Mouse (Mus musculus) activated CD4-positive, CD25-positive, alpha-beta regulatory T cell, adult 4 months (primary cell): ENCODE results near the gene Sec31b. TPM values are rescaled to one million over a fixed set of nuclear protein-coding genes. Genes with fewer than 3 reads are reported as not detected.

Experiments
- ATAC-seq: one replicate; pipeline ENCODE4 v1.8.0; 2017
- polyA plus RNA-seq, 2 experiments: library from polyadenylated mRNA; unstranded; fragments of 100-300 nt; shearing (Covaris generic); gene quantifications; one replicate each; pipeline ENCODE4 v1.2.1; 2017

Gene Sec31b
- polyA plus RNA-seq = 1 to 10 TPM in 1 of 2 experiments, under 1 TPM in 1; 0.62 to 1.5 TPM

DNA sequence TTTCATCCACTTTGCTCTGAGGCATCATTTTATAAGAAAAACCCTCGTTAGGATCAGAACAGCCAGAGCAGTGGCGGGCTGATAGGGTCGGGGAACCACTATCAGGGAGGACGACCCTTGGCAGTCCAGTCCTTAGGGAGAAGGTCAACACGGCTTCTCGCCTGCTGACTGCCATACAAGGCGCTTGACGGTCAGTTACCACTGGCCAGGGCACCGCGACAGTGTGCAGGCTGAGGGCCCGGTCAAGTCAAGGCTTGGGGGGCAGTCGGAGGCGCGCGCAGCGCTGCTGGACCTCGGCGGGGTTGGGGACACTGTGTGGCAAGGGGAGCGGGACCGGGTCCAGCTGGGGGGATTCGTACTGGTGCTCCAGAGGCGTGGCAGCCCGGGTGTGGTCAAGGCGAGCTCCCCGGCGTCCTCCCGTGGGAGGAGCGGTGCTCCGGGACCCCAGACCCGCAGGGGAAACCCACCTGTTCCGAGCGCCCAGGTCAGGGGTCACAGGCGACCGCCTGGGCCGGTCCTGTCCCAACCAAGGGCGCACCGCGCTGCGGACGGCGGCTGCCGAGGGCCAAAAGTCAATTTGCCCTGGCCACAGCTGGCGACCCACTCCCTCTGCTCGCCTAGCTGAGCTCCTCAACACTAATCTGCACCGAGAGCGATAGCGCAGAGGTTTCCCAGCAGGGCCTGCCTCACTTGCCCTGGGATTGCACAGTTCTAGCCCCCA lies at the start of gene Sec31b:
Gene Sec31b, minus strand, starts transcription at position 544 of the 721 bp plus-strand sequence.
- ATAC-seq = no peak

DNA sequence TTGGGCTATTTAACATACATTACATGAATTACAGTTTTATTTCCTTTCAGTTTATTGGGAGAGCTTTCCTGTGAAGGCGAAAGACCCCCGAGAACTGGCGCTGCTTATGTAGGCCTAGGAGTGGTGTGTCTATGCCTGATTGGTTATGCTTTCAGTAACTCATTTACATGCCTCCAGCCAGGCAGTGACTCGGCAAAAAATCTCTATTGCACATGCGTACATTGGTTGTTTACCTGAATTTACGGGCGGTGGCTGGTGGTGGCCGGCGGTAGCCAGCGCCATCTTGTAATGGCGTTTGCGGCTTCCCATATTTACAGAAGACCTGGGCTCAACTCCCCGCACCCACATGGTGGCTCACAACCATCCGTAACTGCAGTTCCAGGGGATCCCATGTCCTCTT lies 48.5 kb upstream of the Sec31b start:
- ATAC-seq = no peak

GRCm38 (mm10) chr19:44591638-44592037 lies 46.0 kb upstream of the Sec31b start:
- ATAC-seq = no peak

DNA sequence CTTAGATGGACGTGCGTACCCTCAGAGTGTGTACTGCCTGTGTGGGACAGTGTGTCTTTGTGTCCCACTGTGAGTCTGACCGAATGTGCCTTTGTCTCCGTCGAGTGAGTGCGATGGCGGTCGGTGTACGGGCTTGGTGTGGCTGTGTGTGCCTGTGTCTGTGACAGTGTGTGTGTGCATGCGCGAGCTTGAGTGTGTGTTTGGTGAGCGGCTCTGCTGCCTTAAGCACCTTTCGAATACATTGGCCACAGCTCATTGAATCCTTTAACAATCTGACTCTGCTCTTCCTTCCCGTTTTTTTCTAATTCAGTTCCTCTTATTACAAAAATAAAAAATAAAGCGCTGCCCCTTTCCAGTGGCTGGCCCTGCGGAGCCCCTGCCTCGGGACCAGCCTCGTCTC lies 45.3 kb upstream of the Sec31b start:
- no peak for ATAC-seq

DNA sequence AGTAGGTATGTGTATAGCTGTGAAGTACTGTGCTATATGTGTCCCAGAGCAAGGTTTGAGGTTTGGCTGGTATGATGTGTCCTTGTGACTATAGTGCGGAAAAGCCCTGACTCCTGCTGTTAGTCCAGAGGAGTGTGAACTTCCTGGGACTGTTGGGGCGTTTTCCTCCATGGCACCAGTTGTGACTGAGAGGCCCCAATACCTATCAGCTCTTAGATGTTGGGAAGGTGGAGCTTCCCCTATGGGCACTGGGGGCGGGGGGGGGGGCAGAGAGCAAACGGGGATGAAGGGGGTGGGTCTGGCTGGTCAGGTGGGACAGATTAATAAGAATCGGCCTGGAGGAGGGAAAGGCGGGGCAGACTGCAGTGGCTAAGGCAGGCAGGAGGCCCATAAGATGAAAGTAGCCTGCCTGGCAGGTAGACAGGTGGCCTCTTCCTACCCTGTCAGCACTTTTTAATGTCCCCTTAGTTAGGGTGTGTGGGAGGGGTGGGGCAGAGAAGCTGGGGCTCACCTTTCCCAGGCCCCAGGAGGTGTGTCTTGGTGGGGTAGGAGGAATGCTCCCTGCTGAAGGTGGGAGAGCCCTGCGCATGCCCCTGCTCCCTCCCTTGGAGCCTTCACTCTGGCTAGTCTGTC lies 44.0 kb upstream of the Sec31b start:
- ATAC-seq = no peak

DNA sequence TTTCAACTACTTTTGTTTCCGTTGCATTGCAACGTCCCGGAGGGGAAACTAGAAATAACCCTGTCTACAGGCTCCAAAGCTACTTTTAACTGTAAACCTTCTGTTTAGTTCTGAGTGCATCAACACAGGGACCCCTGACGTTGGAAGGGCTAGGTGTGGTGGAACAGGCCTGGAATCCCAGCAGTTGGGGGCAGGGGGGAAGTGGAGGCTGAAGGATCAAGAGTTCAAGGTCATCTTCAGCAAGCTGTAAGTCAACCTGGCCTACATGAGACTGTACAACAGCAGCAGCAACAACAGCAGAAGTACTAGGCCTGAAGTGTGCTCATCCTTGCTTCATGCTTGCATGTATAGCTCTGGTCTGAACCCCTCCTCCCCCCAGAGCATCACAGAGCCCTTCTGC lies 42.4 kb upstream of the Sec31b start:
- no peak for ATAC-seq

GRCm38 (mm10) chr19:44582638-44583309 lies 37.1 kb upstream of the Sec31b start:
- peak; percentile 86 for ATAC-seq

- no peak for ATAC-seq
Observed at GRCm38 (mm10) chr19:44582103-44582502, 36.4 kb upstream of the Sec31b start.

DNA sequence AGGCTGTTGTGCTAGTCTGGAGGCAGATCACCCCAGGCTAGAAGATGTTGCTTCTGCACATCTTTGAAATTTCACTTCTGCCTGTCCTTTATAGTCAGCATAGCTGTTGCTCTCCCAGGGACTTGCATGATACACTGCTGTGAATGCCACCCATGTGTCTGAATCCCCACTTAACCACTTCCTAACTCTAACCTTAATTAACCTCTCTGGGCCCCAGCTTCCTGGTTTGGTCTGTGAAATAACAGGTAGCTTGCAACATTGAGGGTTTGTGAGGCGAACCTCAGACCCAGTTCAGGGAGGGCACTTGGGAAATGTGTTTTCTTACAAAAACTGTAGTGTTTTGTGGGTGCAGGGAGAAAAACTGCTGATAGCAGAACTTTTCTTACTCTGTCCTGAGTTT lies 32.4 kb upstream of the Sec31b start:
- peak; percentile 48 for ATAC-seq

DNA sequence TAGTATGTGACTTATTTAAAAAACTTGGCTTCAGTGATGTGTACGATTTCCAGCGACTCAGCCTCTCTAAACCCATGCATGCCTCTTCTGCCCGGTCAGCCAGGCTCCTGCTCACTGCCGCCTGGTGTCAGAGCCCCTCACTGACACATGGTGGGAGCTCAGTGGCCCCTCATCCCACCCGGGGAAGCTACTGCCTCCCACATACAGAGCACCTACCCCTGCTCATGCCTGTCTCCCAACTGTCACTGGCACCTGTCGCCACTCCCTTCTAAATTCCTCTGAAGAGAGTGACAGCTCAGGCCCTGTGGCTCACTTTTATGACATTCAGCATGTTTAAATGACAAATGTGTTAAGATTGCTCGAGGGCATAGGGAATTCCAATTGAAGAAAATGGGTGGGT lies 30.6 kb upstream of the Sec31b start:
- no peak for ATAC-seq

DNA sequence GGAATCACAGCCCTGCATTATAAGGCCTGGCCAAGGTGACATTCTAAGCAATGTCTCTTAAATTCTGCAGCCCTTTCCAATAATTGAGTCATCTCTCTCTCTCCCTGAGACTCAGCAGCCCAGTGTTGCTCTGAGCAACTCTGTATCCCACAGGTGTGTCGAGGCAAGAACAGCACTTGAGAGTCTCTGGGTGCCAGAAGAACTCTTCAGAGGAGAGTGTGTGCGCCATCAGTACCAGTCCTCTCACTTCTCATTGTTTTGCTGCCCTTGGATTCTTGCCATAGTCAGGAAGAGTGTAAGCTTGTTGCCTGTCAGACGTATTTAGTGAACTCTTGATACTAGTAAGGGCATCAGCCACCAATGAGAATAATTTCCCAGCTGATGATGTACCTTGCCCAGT lies 22.1 kb upstream of the Sec31b start:
- ATAC-seq = no peak

DNA sequence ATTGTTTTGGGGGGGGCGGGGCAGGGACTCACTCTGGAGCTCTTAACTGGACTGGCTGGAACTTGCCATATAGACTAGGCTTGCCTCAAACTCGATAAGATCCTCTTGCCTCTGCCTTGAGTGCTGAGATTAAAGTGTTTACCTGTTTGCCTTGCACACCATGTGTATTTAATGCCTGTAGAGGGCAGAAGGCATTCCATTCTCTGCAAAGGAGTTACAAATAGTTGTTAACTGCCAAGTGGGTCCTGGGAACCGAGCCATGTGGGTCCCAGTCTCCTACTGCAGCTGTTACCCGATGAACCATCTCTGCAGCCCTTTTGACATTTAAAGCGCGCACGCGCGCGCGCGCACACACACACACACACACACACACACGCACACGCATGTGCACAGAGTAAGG lies 18.3 kb upstream of the Sec31b start:
- no peak for ATAC-seq

DNA sequence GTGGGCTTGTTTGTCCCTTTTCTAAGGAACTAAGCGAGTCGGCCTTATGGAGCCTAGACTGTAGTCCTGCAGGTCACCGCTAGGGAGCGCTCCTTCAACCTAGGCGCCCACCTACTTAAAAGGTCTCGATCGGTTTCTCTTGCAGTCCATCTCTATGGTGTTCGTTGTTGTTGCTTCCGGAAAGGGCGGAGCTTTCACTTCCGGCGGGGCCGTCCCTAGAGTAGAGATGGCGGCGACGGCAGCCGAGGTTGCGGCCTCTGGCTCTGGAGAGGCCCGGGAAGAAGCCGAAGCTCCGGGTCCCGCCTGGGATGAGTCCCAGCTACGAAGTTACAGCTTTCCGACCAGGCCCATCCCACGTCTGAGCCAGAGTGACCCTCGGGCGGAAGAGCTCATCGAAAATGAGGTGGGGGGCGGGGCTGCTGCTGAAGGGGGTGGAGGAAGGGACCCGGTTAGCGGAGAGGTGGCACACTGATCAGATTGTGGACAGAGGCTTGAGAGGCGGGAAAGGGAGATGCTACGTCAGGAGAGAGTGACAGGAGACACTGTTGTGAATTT lies 17.1 kb upstream of the Sec31b start, which contains the start of gene Hif1an:
Gene Hif1an, plus strand, starts transcription at position 199 of the 555 bp plus-strand sequence.
- peak; percentile 98 for ATAC-seq

DNA sequence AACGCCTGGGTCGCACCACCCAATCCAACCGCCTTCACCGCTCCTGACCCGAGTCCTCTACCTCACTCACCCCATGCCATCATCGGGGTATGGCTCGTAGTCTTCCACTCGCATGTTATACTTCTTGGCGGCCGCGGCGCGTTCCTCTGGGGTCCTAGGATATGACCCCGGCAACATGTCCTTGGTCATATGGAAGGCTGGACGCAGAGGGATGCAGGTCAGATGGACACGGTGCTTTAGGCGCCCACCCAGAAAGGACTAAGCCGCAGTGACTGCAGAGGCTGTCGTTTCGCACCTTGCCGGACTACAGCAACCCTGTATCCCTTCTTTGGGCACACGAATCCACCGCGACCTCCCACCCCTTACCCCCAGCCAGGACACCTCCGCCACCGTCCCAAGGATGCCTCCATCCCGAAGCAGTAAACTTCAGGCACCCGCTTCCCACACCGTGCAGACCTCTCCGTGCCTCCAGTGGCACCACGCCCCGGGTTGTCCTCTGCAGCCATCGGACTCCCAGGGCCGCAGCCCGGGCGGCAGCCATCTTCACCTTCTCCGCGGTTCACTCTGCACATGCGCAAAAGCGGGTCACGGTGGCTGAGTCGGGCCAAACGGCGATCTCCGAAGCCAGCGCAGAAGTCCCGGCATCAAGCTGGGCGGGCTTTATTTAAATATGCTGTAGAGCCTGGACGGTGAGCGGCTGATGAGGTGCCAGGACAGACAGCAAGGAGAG lies 9.4 kb upstream of the Sec31b start, which contains the start of gene Ndufb8:
Gene Ndufb8, minus strand, starts transcription at position 580 of the 730 bp plus-strand sequence.
- peak; percentile 79 for ATAC-seq

DNA sequence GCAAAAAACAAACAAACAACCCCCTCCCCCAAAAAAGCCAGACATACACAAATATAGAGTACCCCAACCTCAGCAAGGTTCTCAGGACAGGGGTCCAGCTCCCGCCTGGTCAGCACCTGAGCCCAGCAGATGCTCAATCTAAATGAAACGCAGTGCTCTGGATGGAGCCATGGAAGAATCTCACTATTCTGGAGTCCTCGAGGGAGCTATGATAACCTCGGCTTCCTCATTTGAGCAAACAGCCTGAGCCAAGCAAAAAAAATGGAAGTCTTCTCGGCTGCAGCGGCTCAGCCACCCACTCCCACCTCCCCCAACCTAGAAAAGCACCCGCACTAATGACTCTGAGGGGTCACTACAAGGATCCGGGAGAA lies 8.8 kb upstream of the Sec31b start:
- peak; percentile 12 for ATAC-seq

DNA sequence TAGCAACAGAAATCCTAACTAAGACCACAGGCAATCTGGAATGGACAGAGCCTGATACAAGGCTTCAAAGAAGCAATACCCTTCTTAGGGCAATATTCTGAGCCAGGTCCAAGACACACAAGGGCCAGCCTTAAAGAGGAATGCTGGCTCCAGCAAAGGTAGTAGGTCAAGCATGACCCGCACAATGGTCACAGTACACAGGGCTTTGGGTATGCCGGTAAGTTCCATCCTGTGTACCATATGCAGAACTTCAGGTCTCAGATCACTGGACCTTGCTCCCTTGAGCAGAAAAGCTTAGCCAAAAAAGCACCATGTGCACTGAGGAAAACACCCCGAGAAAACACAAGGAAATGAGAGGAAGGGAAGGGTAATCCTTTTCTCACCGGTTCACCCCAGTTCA lies 7.6 kb upstream of the Sec31b start:
- no peak for ATAC-seq

GRCm38 (mm10) chr19:44552731-44553130 lies 7.1 kb upstream of the Sec31b start, which contains the start of gene Gm20538:
Gene Gm20538 (minus strand): TSS chr19:44552831.
- no peak for ATAC-seq

DNA sequence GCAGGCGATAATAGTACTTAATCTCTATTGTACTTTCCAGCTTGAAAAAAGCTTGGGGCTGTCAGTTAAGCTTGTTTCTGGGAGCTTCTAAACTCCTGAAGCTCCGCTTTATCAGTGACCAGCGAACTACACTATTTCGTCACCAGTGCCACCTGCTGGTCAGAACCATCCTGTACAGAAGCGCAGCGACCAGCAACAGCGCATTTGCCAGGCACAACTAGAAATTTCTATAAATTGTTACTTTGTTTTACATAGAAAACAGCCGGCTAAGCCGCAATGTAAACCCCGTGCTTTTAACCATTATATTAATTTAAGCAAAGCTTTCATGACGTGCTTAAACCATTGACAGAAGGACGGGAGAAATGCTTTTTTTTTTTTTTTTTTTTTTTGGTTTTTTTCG lies 889 bp downstream of the Sec31b start:
- peak; percentile 68 for ATAC-seq

- ATAC-seq = no peak
Observed at GRCm38 (mm10) chr19:44544372-44544771, 1.3 kb downstream of the Sec31b start.

DNA sequence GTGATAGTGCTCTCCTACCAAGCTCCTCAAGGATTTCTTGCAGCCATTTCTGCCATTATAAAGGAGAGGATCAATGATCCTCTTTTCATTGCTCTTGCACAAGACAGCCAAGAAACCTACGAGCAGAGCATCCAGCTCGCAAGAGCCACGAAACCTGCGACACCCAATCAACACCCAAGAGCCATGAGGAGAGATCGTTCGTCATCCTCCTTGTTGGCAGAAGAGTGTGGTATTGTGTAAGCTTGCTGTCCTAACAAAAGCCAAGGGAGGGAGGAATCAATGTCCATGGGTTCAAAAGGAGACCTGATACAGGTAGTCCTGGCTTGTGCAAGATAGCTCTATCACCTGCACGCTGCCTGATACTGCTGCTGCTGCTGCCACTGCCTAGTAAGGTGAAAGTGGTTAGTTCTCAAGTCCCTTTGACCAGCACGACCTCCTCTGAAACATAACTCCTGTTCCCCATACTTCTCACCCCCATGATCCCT lies 2.9 kb downstream of the Sec31b start:
- no peak for ATAC-seq

DNA sequence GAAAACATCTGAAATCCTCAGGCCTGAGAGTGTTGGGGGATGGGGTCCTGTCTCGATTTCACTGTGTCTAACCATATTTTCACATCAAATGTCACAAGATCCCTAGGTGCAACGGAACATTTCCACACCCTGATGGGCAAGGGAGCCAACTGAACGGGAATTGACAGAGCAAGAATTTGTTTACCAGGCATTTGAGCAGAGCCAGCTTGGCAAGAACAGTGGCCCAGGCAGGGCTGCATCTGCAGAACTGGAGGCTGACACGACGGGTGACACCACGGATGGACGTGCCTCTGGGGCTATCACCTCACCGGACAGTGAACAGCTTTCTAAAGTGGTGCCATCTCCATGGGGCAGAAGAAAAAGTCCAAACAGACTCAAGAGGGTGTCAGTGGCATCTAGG lies 8.2 kb downstream of the Sec31b start:
- no peak for ATAC-seq

- ATAC-seq = no peak
Observed at GRCm38 (mm10) chr19:44535376-44535775, 10.3 kb downstream of the Sec31b start.
